Mouse (Mus musculus) kidney, embryonic 14.5 days (tissue): ENCODE results near the gene Plk2. TPM values are rescaled to one million over a fixed set of nuclear protein-coding genes. Genes with fewer than 3 reads are reported as not detected.

Experiments
- ATAC-seq: fragments of 200-750 bp; cut with Nextera tagmentation; 2 replicates; pipeline ENCODE4 v1.8.0; 2017; ENCODE audit warnings: moderate number of reproducible peaks, mild to moderate bottlenecking, moderate TSS enrichment, moderate library complexity; ENCODE audit not compliant: low FRiP score, low TSS enrichment
- H3K27ac ChIP-seq: fragments of 300-500 bp; sonication (generic); 2 replicates; pipeline ENCODE4 v1.5.1; 2014; ENCODE audit warnings: low read depth, mild to moderate bottlenecking, low read length, moderate library complexity, mixed read lengths
- H3K27me3 ChIP-seq: fragments of 300-500 bp; sonication (generic); 2 replicates; pipeline ENCODE4 v1.6.1; 2014; ENCODE audit warnings: mild to moderate bottlenecking, low read length; ENCODE audit not compliant: control insufficient read depth, insufficient read depth
- H3K36me3 ChIP-seq: fragments of 300-500 bp; sonication (generic); 2 replicates; pipeline ENCODE4 v1.6.1; 2014; ENCODE audit warnings: low read length, mixed read lengths; ENCODE audit not compliant: control insufficient read depth, insufficient read depth
- H3K4me1 ChIP-seq: fragments of 300-500 bp; sonication (generic); 2 replicates; pipeline ENCODE4 v1.6.1; 2014; ENCODE audit warnings: low read length, mixed read lengths; ENCODE audit not compliant: control insufficient read depth, insufficient read depth
- H3K4me2 ChIP-seq: fragments of 300-500 bp; sonication (generic); replicated peaks from 2 replicates; pipeline ENCODE4 v1.6.1; 2014; ENCODE audit warnings: low read depth, mild to moderate bottlenecking, low read length
- H3K4me3 ChIP-seq: fragments of 300-500 bp; sonication (generic); 2 replicates; pipeline ENCODE4 v1.5.1; 2014; ENCODE audit warnings: mild to moderate bottlenecking, low read length
- H3K9ac ChIP-seq: fragments of 300-500 bp; sonication (generic); 2 replicates; pipeline ENCODE4 v1.6.1; 2014; ENCODE audit warnings: low read depth, mild to moderate bottlenecking, low read length, moderate library complexity
- H3K9me3 ChIP-seq: fragments of 300-500 bp; sonication (generic); 2 replicates; pipeline ENCODE4 v1.6.1; 2016; ENCODE audit warnings: low read length; ENCODE audit not compliant: control insufficient read depth
- WGBS: fragments of 180-500 bp; shearing (Covaris S2); extraction: QIAGEN DNeasy Blood & Tissue Kit; methylation state at CpG from one replicate; pipeline ENCODE4 v1.1.7; 2014; 5-methylcytosine and 5-hydroxymethylcytosine counted together
- polyA plus RNA-seq: library from polyadenylated mRNA; unstranded; fragments of >200 nt; fragmentation: Nextera tagmentation; extraction: Ambion mirVana; gene quantifications from 2 replicates; pipeline ENCODE4 v1.2.1, GENCODE M21; 2014

Gene Plk2
- polyA plus RNA-seq, 1 experiment from 2014 or later, result 88.0 TPM

DNA sequence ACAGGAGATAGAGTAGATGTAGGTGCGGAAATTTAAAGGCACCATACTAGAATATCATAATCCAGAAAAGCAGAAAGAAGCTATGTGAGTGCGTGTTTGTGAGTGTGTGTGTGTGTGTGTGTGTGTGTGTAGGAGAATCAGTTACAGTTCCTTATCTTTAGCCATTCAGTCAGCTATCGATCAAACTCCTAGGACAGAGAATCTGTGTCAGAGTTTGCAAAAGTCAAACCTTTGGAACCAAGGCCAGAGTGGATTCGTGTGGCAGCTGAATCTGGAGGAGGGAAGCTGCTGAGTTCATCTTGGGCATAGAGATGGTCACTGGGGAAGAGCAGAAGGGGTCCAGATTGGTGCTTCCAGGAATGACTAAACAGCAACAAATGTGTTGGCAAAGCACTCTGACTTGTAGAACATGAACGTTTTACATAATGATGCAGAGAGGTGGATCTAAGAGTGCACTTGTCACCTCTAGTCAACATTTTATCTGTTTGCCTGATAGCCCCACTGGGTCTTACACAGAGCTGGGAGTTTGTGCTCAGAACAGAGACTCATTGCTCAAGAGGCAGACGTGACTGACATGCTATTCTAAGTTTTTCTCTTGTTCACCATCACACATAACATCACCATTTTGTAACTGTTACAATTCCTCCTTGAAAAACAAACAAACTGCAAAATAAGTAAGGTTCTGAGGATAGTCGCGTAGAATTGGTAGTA lies 30.8 kb downstream of the Plk2 start:
- 83% methylated on average over 8 of the region's 8 CpGs for WGBS
- H3K4me1 ChIP-seq, result no peaks in the 10 kb centered on the region
- ATAC-seq, result no peak
- no peaks in the 10 kb centered on the region for H3K36me3 ChIP-seq
- no peak overlapping the region for H3K27ac ChIP-seq
- no peak overlapping the region for H3K4me3 ChIP-seq
- H3K9me3 ChIP-seq, result no peaks in the 10 kb centered on the region
- no peak overlapping the region for H3K4me2 ChIP-seq
- H3K27me3 ChIP-seq, result no peaks in the 10 kb centered on the region
- H3K9ac ChIP-seq, result no peak overlapping the region

DNA sequence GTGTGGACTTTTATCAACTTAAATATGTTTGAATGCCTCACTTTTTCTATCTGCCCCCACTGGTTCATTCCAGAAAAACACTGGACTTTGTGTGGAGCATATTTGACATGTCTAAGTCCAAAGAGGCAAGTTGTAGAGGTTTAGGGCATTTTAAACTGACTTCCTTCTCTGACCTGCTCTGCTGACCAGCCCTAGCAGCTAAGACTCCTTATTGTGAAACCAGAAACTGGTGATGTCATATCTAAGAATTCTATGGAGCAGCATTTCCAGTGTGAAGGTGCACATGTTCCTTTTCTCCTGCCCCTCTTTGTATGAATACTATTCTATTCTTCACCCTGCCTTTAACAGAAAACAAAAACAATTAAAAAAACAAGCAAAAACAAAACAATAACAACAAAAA lies 36.5 kb downstream of the Plk2 start:
- Histone ChIP-seq H3K4me2 (no peak overlapping the region), H3K4me3 (no peak overlapping the region), H3K9ac (no peak overlapping the region), H3K27me3 (no peaks in the 10 kb centered on the region), H3K4me1 (0 out of 2 replicates have a peak, but pooled peaks cover 3% of the 10 kb centered on the region), H3K27ac (no peak overlapping the region), H3K36me3 (no peaks in the 10 kb centered on the region), H3K9me3 (no peaks in the 10 kb centered on the region)
- ATAC-seq, result no peak

DNA sequence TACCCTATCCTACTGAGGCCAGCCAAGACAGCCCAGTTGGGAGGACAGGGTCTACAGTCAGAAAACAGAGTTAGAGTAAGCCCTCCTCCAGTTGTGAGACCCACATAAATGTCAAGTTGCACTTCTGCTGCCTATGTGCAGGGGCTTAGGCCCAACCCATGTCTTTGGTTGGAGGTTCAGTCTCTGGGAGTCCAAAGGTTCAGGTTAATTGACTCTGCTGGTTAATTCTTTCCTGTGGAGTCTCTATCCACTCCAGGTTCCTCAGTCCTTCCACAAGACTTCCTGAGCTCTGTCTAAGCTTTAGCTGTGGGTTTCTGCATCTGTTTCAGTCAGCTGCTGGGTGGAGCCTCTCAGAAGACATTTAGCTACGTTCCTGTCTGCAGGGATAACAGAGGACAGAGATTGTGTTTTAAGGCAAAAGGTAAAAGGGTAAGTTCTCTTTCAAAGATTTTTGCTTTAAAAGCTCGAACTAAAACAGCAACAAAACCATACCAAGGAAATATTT lies 37.3 kb downstream of the Plk2 start:
- H3K4me2 ChIP-seq, result no peak overlapping the region
- H3K27me3 ChIP-seq, result no peaks in the 10 kb centered on the region
- H3K36me3 ChIP-seq, result no peaks in the 10 kb centered on the region
- WGBS, result 24% methylated on average over 2 of the region's 2 CpGs
- no peaks in the 10 kb centered on the region for H3K9me3 ChIP-seq
- 0 out of 2 replicates have a peak, but pooled peaks cover 3% of the 10 kb centered on the region for H3K4me1 ChIP-seq
- no peak overlapping the region; the same call in 1 of the 2 replicates for H3K27ac ChIP-seq
- no peak overlapping the region for H3K4me3 ChIP-seq
- H3K9ac ChIP-seq, result no peak overlapping the region
- ATAC-seq, result peak; percentile 47; the same call in 1 of the 2 replicates

GRCm38 (mm10) chr13:110432613-110433012 lies 37.8 kb downstream of the Plk2 start:
- 0 out of 2 replicates have a peak, but pooled peaks cover 3% of the 10 kb centered on the region for H3K4me1 ChIP-seq
- H3K36me3 ChIP-seq, result no peaks in the 10 kb centered on the region
- no peak overlapping the region for H3K4me2 ChIP-seq
- WGBS, result 34% methylated on average over 4 of the region's 4 CpGs
- ATAC-seq, result peak; percentile 77
- no peaks in the 10 kb centered on the region for H3K9me3 ChIP-seq
- no peaks in the 10 kb centered on the region for H3K27me3 ChIP-seq
- H3K4me3 ChIP-seq, result no peak overlapping the region
- no peak overlapping the region for H3K9ac ChIP-seq
- H3K27ac ChIP-seq, result no peak overlapping the region

GRCm38 (mm10) chr13:110436692-110437091 lies 41.8 kb downstream of the Plk2 start:
- H3K27me3 ChIP-seq, result no peaks in the 10 kb centered on the region
- H3K4me1 ChIP-seq, result 0 out of 2 replicates have a peak, but pooled peaks cover 3% of the 10 kb centered on the region
- H3K36me3 ChIP-seq, result no peaks in the 10 kb centered on the region
- WGBS, result 59% methylated on average over 7 of the region's 7 CpGs
- no peak overlapping the region for H3K27ac ChIP-seq
- no peak overlapping the region for H3K4me3 ChIP-seq
- no peak for ATAC-seq
- H3K9ac ChIP-seq, result no peak overlapping the region
- no peaks in the 10 kb centered on the region for H3K9me3 ChIP-seq
- no peak overlapping the region for H3K4me2 ChIP-seq

DNA sequence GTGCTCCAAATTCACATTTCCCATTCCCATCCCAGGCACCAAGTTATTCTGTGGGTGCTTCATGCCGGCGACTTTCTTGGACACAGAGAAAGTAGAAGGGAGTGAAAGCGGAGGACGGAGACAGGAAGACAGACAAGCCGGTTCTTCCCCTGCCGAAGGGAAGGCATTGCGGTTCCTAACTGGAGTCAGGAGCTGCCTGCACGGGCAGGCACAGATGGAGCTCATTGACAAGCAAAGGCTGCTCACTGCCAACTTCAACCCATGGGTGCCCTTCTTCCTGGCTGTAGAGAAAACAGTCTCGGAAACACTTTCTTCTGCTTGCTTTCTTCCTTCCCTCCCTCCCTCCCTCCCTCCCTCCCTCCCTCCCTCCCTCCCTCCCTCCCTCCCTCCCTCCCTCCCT lies 43.8 kb downstream of the Plk2 start:
- no peaks in the 10 kb centered on the region for H3K36me3 ChIP-seq
- H3K27me3 ChIP-seq, result no peaks in the 10 kb centered on the region
- no peaks in the 10 kb centered on the region for H3K4me1 ChIP-seq
- no peak for ATAC-seq
- H3K4me3 ChIP-seq, result no peak overlapping the region
- H3K9me3 ChIP-seq, result no peaks in the 10 kb centered on the region
- no peak overlapping the region for H3K4me2 ChIP-seq
- no peak overlapping the region for H3K27ac ChIP-seq
- H3K9ac ChIP-seq, result no peak overlapping the region
- WGBS, result 84% methylated on average over 9 of the region's 9 CpGs

- H3K9me3 ChIP-seq, result no peaks in the 10 kb centered on the region
- H3K27me3 ChIP-seq, result no peaks in the 10 kb centered on the region
- no peak overlapping the region for H3K27ac ChIP-seq
- H3K36me3 ChIP-seq, result no peaks in the 10 kb centered on the region
- no peak overlapping the region for H3K4me2 ChIP-seq
- H3K9ac ChIP-seq, result no peak overlapping the region
- H3K4me1 ChIP-seq, result no peaks in the 10 kb centered on the region; the same call in 1 of the 2 replicates
- ATAC-seq, result no peak
- 67% methylated on average over 4 of the region's 4 CpGs for WGBS
- H3K4me3 ChIP-seq, result no peak overlapping the region
Measured at GRCm38 (mm10) chr13:110444335-110444734, 49.5 kb downstream of the Plk2 start.

DNA sequence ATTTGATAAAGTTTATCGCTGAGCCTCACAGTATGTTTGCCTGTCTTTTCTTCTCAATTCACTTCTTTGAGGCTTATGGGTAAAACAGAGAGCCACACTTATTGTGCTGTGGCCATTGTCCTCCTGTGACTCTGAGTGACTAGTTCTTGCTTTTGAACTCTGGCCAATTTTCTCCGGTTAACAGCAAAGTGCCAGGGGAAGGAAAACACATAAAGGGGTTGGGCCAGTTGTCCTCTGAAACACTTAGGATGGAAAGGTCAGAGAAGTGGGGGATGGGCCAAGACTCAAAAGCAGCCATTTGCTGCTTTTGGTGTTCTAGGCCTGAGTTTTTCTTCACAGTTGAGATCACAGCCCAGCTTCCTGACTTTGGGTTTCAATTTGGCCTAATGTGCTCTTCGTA lies 50.0 kb downstream of the Plk2 start:
- H3K9me3 ChIP-seq, result no peaks in the 10 kb centered on the region
- no peaks in the 10 kb centered on the region; the same call in 1 of the 2 replicates for H3K4me1 ChIP-seq
- no peak overlapping the region for H3K4me2 ChIP-seq
- H3K27me3 ChIP-seq, result no peaks in the 10 kb centered on the region
- no peak for ATAC-seq
- no peaks in the 10 kb centered on the region for H3K36me3 ChIP-seq
- no peak overlapping the region for H3K4me3 ChIP-seq
- WGBS, result 42% methylated on average over 3 of the region's 3 CpGs
- no peak overlapping the region for H3K9ac ChIP-seq
- H3K27ac ChIP-seq, result peak overlapping the region; percentile 21; the same call in 1 of the 2 replicates

DNA sequence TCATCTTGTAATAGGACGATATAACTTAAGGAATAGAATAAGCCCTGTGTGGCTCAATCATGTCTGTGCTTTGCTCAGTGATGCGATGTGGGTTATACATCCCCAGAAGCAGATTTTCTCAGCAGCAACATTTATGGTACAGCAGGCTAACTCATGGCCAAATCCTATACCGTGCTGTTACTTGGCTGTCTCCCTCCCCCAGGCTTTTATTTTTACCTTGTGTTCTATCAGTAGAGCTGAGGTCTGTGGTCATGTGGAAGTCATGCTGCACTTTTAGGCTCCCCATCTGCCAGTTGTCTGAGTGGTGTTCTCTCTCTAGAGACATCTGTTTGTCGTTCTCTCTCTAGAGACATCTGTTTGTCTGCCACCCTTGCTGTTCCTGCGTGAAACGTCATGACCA lies 51.6 kb downstream of the Plk2 start:
- Histone ChIP-seq H3K27me3 (no peaks in the 10 kb centered on the region), H3K4me2 (no peak overlapping the region), H3K9ac (no peak overlapping the region), H3K9me3 (no peaks in the 10 kb centered on the region), H3K4me3 (no peak overlapping the region), H3K36me3 (no peaks in the 10 kb centered on the region), H3K4me1 (no peaks in the 10 kb centered on the region; the same call in 1 of the 2 replicates), H3K27ac (no peak overlapping the region)
- ATAC-seq, result no peak
- 88% methylated on average over 6 of the region's 6 CpGs for WGBS
